Mouse (Mus musculus): ENCODE measurements around the gene Cmtm2a. TPM values are rescaled to one million over a fixed set of nuclear protein-coding genes. Genes with fewer than 3 reads are reported as not detected.
"Not testable (repeated sequence)": the region's sequence is repeated elsewhere in the genome, so short reads cannot be mapped to it uniquely, and the experiment has no call there.

Cmtm2a gene
- polyA plus RNA-seq (2015; fragmentation: Nextera tagmentation; extraction: Ambion mirVana): not detected in 2 replicates

DNA sequence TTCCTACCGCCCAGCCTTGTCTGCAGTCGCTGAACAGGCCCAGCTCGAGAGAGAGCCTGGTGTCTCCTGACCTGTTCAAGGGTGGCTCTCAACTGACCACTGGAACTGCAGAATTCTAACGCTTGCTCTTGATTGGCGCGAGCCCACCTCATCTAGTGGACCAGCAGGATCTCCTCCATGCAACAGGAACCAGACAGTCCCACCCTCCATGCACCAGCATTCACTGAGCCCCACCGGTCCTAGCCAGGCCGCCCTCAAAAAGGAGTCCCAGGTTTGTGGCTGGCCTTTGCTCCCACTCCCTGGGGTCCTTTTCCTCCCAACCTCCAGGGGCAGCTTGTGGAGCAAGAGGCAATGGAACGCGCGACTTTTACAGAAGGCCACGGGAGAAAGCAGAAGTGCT lies at the start of gene Cmtm2a:
Gene Cmtm2a, minus strand, starts transcription at position 101 of the 400 bp plus-strand sequence.
- H3K9me3 ChIP-seq; H3K4me2 ChIP-seq; H3K27me3 ChIP-seq; H3K9ac ChIP-seq; H3K4me1 ChIP-seq; H3K36me3 ChIP-seq; H3K27ac ChIP-seq; ATAC-seq (ENCODE audit: insufficient number of reproducible peaks, low FRiP score, low TSS enrichment, low read depth); H3K4me3 ChIP-seq: not testable (repeated sequence)
- 85% methylated on average over 12 of the region's 12 CpGs for WGBS

DNA sequence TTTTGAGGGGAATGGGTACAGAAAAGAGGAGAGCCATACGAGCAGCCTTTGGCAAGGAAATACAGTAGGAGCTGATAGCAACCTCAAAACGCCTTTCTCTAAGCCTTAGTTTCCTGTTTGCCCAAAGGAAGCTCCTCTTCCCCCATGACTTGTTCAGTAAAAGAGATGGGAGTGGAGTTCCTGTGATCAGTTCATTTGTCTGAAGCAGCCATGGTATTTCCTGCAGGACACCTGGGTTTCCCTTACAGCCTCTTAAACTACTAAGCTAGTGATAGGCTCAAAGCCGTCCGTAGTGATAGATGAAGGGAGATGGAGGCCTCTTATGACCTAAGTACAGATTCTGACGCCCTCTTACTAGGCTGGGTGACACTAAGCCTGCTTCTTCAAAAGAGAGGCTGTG lies 49.4 kb upstream of the Cmtm2a start:
- Histone ChIP-seq H3K4me2 (no peak overlapping the region), H3K36me3 (peaks cover 31% of the 10 kb centered on the region), H3K9ac (no peak overlapping the region), H3K27me3 (no peaks in the 10 kb centered on the region), H3K27ac (no peak overlapping the region), H3K4me1 (peaks cover 30% of the 10 kb centered on the region), H3K9me3 (no peaks in the 10 kb centered on the region), H3K4me3 (no peak overlapping the region)
- 73% methylated on average over 5 of the region's 5 CpGs for WGBS
- ATAC-seq (ENCODE audit: insufficient number of reproducible peaks, low FRiP score, low TSS enrichment, low read depth): no peak

DNA sequence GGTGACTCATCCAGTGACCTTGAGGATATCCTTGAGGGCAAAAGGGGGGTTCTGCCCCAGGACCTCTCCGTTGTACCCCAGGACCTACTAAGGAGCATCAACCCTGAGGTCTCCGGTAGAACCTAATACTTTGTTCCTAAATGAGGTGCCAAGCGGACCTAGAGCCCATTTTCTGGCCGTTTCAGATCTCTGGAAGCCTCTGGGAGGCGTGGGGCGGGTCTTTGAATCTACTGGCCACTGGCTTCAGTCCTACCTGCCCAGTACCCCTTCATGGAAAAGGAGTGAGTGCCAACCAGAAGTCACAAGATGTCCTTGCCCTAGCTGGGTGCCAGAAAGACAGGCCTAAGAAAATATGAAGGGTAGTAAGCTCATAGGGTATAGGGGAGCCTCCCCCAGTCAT lies 48.7 kb upstream of the Cmtm2a start:
- 0 out of 2 replicates have a peak overlapping the region, but pooled peaks have one; percentile 64 for H3K9ac ChIP-seq
- no peaks in the 10 kb centered on the region for H3K9me3 ChIP-seq
- H3K36me3 ChIP-seq: peaks cover 23% of the 10 kb centered on the region; the same call in 1 of the 2 replicates
- peaks cover 30% of the 10 kb centered on the region for H3K4me1 ChIP-seq
- H3K27me3 ChIP-seq: no peaks in the 10 kb centered on the region
- peak overlapping the region; percentile 75 for H3K4me3 ChIP-seq
- 41% methylated on average over 6 of the region's 6 CpGs for WGBS
- H3K4me2 ChIP-seq: peak overlapping the region; percentile 79
- no peak for ATAC-seq (ENCODE audit: insufficient number of reproducible peaks, low FRiP score, low TSS enrichment, low read depth)
- H3K27ac ChIP-seq: peak overlapping the region; percentile 87

DNA sequence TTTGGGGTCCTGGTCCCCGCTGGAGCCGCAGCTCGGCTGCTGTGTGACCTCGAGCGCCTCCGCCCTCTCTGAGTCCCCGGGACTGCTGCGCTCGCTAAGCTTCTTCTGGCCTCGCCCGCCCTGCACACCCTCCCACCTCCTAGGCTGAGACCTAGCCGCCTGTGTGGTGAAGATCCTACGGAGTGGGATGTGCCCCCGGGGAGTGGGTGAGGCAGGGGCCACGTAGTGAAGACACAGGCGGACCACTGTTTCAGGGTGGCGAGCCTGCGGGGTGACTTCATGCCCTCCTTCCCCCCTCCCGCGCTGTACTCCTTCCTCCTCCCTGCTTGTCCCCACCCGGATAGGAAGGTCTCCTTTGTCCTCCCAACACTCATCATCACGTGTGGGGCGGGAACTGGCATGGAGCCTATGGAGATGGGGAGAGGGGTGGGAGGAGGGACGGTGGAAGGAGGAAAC lies 48.2 kb upstream of the Cmtm2a start:
- H3K27me3 ChIP-seq: no peaks in the 10 kb centered on the region
- peak overlapping the region; percentile 87 for H3K27ac ChIP-seq
- H3K4me3 ChIP-seq: peak overlapping the region; percentile 75
- peak overlapping the region; percentile 79 for H3K4me2 ChIP-seq
- WGBS: under 1% methylated on average over 22 of the region's 24 CpGs
- H3K4me1 ChIP-seq: peaks cover 30% of the 10 kb centered on the region
- H3K9me3 ChIP-seq: no peaks in the 10 kb centered on the region
- peaks cover 18% of the 10 kb centered on the region; the same call in 1 of the 2 replicates for H3K36me3 ChIP-seq
- ATAC-seq (ENCODE audit: insufficient number of reproducible peaks, low FRiP score, low TSS enrichment, low read depth): peak; percentile 56
- H3K9ac ChIP-seq: peak overlapping the region; percentile 64

DNA sequence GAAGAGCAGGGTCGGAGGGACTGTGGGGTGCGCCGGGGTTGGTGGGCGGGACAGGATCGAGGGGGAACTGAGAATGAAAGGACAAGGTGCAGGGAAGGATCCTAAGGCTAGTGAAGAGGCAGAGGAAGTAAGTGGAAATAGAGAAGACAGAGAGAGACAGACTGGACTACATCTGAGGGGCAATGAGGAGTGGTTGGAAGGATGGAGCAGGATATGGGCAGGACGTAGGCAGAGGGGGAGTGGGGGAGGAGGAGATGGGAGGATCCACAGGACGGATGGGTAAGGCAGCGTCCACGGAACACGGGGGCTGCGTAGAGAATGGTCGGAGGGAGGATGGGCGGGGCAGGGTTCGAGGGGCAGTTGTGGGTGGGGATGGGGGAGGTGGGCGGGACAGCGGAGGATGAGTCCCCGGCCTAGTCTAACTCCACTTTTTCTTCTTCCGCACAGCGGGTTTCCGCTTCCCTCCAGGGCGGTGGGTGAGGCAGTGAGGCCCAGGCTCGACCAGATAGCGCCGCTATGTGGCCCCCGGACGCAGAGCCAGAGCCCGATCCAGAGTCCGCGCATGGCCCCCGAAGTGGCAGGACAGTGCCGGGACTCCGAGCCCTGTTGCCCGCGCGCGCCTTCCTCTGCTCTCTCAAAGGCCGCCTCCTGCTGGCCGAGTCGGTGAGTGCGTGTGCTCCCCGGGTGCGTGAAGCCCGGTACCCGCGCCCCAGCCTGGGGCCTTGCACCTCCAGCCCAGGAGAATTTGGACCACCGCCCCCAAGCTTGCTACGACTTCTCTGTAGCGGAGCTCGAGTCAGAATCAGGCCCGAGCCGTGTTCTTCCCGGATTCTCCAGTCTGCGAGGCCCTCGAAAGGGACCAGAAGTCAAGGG lies 47.5 kb upstream of the Cmtm2a start:
- H3K9ac ChIP-seq: peak overlapping the region; percentile 64
- peak overlapping the region; percentile 75 for H3K4me3 ChIP-seq
- H3K4me1 ChIP-seq: peaks cover 30% of the 10 kb centered on the region
- under 1% methylated on average over 51 of the region's 54 CpGs for WGBS
- H3K27ac ChIP-seq: peak overlapping the region; percentile 87
- H3K4me2 ChIP-seq: peak overlapping the region; percentile 79
- peak; percentile 82 for ATAC-seq (ENCODE audit: insufficient number of reproducible peaks, low FRiP score, low TSS enrichment, low read depth)
- no peaks in the 10 kb centered on the region for H3K9me3 ChIP-seq
- peaks cover 11% of the 10 kb centered on the region; the same call in 1 of the 2 replicates for H3K36me3 ChIP-seq
- H3K27me3 ChIP-seq: no peaks in the 10 kb centered on the region

DNA sequence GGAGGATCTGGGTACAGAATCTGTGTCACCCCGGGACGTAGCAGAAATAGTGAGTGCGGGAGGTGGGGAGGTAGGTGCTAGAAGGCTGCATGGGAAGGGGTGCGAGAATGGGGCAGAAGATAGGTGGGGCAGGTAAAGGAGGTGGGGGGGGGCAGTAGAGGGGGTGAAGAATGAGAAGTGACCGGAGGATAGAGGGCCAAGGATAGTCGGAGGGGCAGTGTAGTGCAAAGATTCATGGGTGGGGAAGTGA lies 46.9 kb upstream of the Cmtm2a start:
- Histone ChIP-seq H3K4me1 (peaks cover 30% of the 10 kb centered on the region), H3K9ac (peak overlapping the region; percentile 64), H3K4me3 (peak overlapping the region; percentile 75), H3K27me3 (no peaks in the 10 kb centered on the region), H3K9me3 (no peaks in the 10 kb centered on the region), H3K27ac (peak overlapping the region; percentile 87), H3K36me3 (peaks cover 5% of the 10 kb centered on the region; the same call in 1 of the 2 replicates), H3K4me2 (peak overlapping the region; percentile 79)
- no peak for ATAC-seq (ENCODE audit: insufficient number of reproducible peaks, low FRiP score, low TSS enrichment, low read depth)
- under 1% methylated on average over 6 of the region's 6 CpGs for whole genome bisulfite sequencing

DNA sequence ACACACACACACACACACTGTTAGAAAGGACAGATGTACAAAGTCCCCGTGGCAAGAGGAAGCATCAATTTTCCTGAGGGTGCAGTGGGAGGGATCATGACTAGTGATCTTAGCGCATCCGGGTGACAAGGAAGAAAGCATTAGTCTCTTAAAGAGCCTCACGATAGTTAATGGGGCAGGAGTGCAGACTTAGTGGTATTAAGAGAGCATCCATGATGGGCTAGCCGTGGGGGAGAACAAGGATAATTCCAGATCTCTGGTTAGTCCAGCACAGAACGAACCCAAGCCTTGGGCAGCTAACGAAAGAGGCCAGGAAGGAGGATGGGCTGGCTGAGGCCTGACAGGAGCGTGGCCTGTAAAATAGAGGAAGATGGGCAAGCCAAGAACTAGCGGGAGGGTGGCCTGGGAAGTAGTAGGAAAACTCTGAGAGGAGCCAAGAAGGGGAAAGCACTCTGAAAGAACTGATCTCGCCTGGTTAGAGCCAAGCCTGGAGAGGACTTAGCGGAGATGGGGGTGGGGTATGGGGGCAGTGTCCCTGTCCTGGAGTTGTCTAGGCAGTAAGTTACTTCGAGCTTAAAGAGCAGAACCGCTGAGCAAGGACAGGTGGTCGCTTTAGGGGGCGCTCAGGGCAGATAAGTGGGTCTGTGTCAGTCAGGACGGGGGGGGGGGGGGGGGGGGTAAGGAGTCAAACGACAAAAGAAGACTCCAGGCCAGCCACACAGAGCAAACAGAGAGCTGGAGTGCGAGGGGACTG lies 46.4 kb upstream of the Cmtm2a start, which contains the start of gene Cmtm3:
Gene Cmtm3, plus strand, starts transcription at position 182 of the 754 bp plus-strand sequence.
- ATAC-seq (ENCODE audit: insufficient number of reproducible peaks, low FRiP score, low TSS enrichment, low read depth): no peak
- H3K4me1 ChIP-seq: peaks cover 27% of the 10 kb centered on the region
- 14% methylated on average over 18 of the region's 18 CpGs for WGBS
- peak within 1 kb of the TSS; percentile 79 for H3K4me2 ChIP-seq
- H3K4me3 ChIP-seq: peak within 1 kb of the TSS; percentile 75
- peak within 1 kb of the TSS; percentile 64 for H3K9ac ChIP-seq
- peak within 1 kb of the TSS; percentile 87 for H3K27ac ChIP-seq
- H3K9me3 ChIP-seq: no peaks in the 10 kb centered on the region
- peaks cover under 1% of the 10 kb centered on the region; the same call in 1 of the 2 replicates for H3K36me3 ChIP-seq
- no peaks in the 10 kb centered on the region for H3K27me3 ChIP-seq

DNA sequence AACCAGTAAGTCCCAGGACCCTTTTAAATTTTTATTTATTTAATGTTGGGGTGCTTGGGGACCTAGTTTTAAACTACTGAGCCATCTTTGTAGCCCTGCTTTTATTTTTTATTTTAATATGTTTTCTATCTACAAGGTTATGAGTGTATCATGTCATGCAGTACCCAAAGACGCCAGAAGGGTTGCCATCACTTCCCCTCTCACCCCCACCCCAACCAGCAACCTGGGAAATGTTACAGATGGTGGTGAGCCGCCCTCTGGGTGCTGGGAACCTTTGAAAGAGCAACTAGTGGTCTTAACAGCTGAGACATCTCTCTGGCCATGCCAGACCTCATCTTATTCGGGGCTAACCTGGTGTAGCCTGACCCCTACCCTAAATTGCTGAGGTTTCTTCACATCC lies 44.9 kb upstream of the Cmtm2a start:
- Histone ChIP-seq H3K27ac (no peak overlapping the region), H3K9ac (no peak overlapping the region), H3K4me2 (no peak overlapping the region), H3K4me1 (peaks cover 17% of the 10 kb centered on the region), H3K27me3 (no peaks in the 10 kb centered on the region), H3K9me3 (no peaks in the 10 kb centered on the region), H3K4me3 (no peak overlapping the region), H3K36me3 (no peaks in the 10 kb centered on the region)
- 48% methylated on average over 3 of the region's 3 CpGs for WGBS
- no peak for ATAC-seq (ENCODE audit: insufficient number of reproducible peaks, low FRiP score, low TSS enrichment, low read depth)

DNA sequence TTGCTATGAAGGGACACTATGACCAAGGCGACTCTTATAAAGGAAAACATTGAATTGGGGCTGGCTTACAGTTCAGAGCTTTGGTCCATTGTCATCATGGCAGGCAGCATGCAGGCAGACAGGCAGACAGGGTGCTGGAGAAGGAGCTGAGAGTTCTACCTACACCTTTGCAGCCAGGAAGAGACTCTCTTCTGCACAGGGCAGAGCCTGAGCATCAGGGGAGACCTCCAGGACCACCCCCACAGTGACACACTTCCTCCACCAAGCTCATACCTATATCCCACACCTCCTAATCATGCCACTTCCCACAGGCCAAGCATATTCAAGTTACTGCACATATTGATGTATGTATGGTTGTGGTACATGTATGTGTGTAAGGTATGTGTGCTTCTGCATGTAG lies 43.8 kb upstream of the Cmtm2a start:
- no peaks in the 10 kb centered on the region for H3K9me3 ChIP-seq
- no peaks in the 10 kb centered on the region for H3K27me3 ChIP-seq
- no peaks in the 10 kb centered on the region for H3K36me3 ChIP-seq
- no peak for ATAC-seq (ENCODE audit: insufficient number of reproducible peaks, low FRiP score, low TSS enrichment, low read depth)
- H3K4me1 ChIP-seq: peaks cover 16% of the 10 kb centered on the region
- no peak overlapping the region for H3K4me2 ChIP-seq
- H3K4me3 ChIP-seq: no peak overlapping the region
- no peak overlapping the region for H3K9ac ChIP-seq
- 90% methylated on average over 1 of the region's 1 CpGs for WGBS
- H3K27ac ChIP-seq: no peak overlapping the region

DNA sequence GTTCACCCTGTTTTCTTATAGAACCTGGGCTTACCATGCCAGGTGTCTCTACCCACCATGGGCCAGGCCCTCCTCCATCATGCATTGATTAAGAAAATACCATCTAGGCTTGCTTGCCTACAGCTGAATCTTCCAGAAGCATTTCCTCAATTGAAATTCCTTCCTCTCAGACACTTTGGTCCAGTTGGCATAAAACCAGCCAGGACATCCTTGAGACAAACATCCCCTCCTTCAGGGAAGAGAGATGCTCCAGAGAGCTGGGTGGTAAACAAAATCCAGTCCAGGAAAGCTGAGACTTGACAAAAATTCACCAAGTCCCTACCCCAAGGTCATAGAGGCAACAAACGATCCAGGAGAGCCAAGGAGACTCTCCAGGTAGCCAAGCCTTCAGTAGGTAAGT lies 41.2 kb upstream of the Cmtm2a start:
- no peaks in the 10 kb centered on the region for H3K27me3 ChIP-seq
- no peak for ATAC-seq (ENCODE audit: insufficient number of reproducible peaks, low FRiP score, low TSS enrichment, low read depth)
- no peak overlapping the region for H3K4me2 ChIP-seq
- H3K36me3 ChIP-seq: no peaks in the 10 kb centered on the region
- H3K9ac ChIP-seq: no peak overlapping the region
- 73% methylated on average over 1 of the region's 1 CpGs for WGBS
- peaks cover 2% of the 10 kb centered on the region; the same call in 1 of the 2 replicates for H3K4me1 ChIP-seq
- H3K27ac ChIP-seq: no peak overlapping the region
- H3K4me3 ChIP-seq: no peak overlapping the region
- H3K9me3 ChIP-seq: no peaks in the 10 kb centered on the region

DNA sequence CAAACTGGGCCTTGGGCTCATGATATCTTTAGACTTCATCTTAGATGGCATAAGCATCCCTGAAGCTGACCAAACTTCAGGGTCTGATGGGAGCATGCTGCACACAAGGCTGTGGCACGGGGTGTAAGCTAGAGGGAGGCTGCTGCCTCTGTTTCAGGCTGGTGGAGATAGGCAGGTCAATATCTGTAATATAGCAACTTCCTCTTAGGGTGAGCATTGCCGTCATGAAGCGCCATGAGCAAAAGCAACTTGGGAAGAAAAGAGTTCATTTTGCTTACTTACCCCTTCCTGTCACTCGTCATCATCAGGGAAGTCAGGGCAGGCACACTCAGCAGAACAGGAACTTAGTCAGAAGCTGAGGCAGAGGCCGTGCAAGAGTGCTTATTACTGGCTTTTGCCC lies 40.8 kb upstream of the Cmtm2a start:
- no peak overlapping the region for H3K4me2 ChIP-seq
- H3K36me3 ChIP-seq: no peaks in the 10 kb centered on the region
- no peaks in the 10 kb centered on the region for H3K4me1 ChIP-seq
- no peaks in the 10 kb centered on the region for H3K27me3 ChIP-seq
- ATAC-seq (ENCODE audit: insufficient number of reproducible peaks, low FRiP score, low TSS enrichment, low read depth): no peak
- H3K27ac ChIP-seq: no peak overlapping the region
- no peak overlapping the region for H3K9ac ChIP-seq
- WGBS: 70% methylated on average over 5 of the region's 5 CpGs
- H3K9me3 ChIP-seq: no peaks in the 10 kb centered on the region
- no peak overlapping the region for H3K4me3 ChIP-seq

All from limb, embryonic 15.5 days (tissue).